Mouse (Mus musculus) skeletal muscle tissue, adult 2 months (tissue): ENCODE data around the gene Inhba.

Source experiments
- DNase-seq: peaks from one replicate; pipeline ENCODE4 v3.0.0-alpha.2; 2012; ENCODE audit warnings: low read depth, low spot score

Inhba gene

GRCm38 (mm10) chr13:16011372-16012242, at the start of gene Inhba:
Gene Inhba (plus strand): TSS chr13:16011851.
- no peak for DNase-seq

- no peak for DNase-seq
Measured at GRCm38 (mm10) chr13:15976584-15976983, 35.1 kb upstream of the Inhba start.

- DNase-seq, result no peak
Measured at GRCm38 (mm10) chr13:15979551-15979950, 32.1 kb upstream of the Inhba start.

- no peak for DNase-seq
Measured at GRCm38 (mm10) chr13:15982041-15982440, 29.6 kb upstream of the Inhba start.

GRCm38 (mm10) chr13:15985761-15986160, 25.9 kb upstream of the Inhba start:
- DNase-seq, result no peak

- no peak for DNase-seq
Measured at GRCm38 (mm10) chr13:15986172-15986571, 25.5 kb upstream of the Inhba start.

- no peak for DNase-seq
Measured at GRCm38 (mm10) chr13:15995314-15995713, 16.3 kb upstream of the Inhba start.

GRCm38 (mm10) chr13:16005517-16005916, 6.1 kb upstream of the Inhba start:
- no peak for DNase-seq

- DNase-seq, result no peak
Measured at GRCm38 (mm10) chr13:16007748-16008147, 3.9 kb upstream of the Inhba start.

- no peak for DNase-seq
Measured at GRCm38 (mm10) chr13:16008348-16008747, 3.3 kb upstream of the Inhba start.

GRCm38 (mm10) chr13:16009766-16010465, 1.7 kb upstream of the Inhba start:
- no peak for DNase-seq

GRCm38 (mm10) chr13:16010586-16010985, 1.1 kb upstream of the Inhba start:
- DNase-seq, result no peak

GRCm38 (mm10) chr13:16012243-16012887, 714 bp downstream of the Inhba start:
- DNase-seq, result peak; percentile 32

- no peak for DNase-seq
Measured at GRCm38 (mm10) chr13:16014166-16014565, 2.5 kb downstream of the Inhba start.

GRCm38 (mm10) chr13:16016506-16016905, 4.9 kb downstream of the Inhba start:
- DNase-seq, result no peak

- DNase-seq, result no peak
Measured at GRCm38 (mm10) chr13:16017338-16017737, 5.7 kb downstream of the Inhba start.

- DNase-seq, result no peak
Measured at GRCm38 (mm10) chr13:16017777-16018176, 6.1 kb downstream of the Inhba start.

GRCm38 (mm10) chr13:16018807-16019510, 7.3 kb downstream of the Inhba start:
- DNase-seq, result no peak

- no peak for DNase-seq
Measured at GRCm38 (mm10) chr13:16020659-16021058, 9.0 kb downstream of the Inhba start.

GRCm38 (mm10) chr13:16021181-16021580, 9.5 kb downstream of the Inhba start:
- no peak for DNase-seq

GRCm38 (mm10) chr13:16021849-16022248, 10.2 kb downstream of the Inhba start:
- DNase-seq, result no peak

GRCm38 (mm10) chr13:16022536-16022935, 10.9 kb downstream of the Inhba start:
- DNase-seq, result no peak
